Mouse (Mus musculus) midbrain, embryonic 14.5 days (tissue): ENCODE measurements around the gene Wnt9a. TPM values are rescaled to one million over a fixed set of nuclear protein-coding genes. Genes with fewer than 3 reads are reported as not detected.

Experiments
- ATAC-seq: fragments of 200-750 bp; cut with Nextera tagmentation; 2 replicates; pipeline ENCODE4 v1.8.0; 2017; ENCODE audit warnings: moderate number of reproducible peaks, moderate library complexity; ENCODE audit not compliant: low FRiP score, low TSS enrichment
- DNase-seq: peaks from one replicate; pipeline ENCODE4 v3.0.0-alpha.2; 2015
- H3K27ac ChIP-seq: fragments of 300-500 bp; sonication (generic); replicated peaks from 2 replicates; pipeline ENCODE4 v1.5.1; 2014; ENCODE audit warnings: mild to moderate bottlenecking, low read depth, low read length, moderate library complexity
- H3K27me3 ChIP-seq: fragments of 300-500 bp; sonication (generic); 2 replicates; pipeline ENCODE4 v1.6.1; 2014; ENCODE audit warnings: low read length, control low read depth, mixed read lengths; ENCODE audit not compliant: control insufficient read depth, insufficient read depth
- H3K36me3 ChIP-seq: fragments of 300-500 bp; sonication (generic); 2 replicates; pipeline ENCODE4 v1.6.1; 2014; ENCODE audit warnings: low read length, control low read depth; ENCODE audit not compliant: control insufficient read depth, insufficient read depth
- H3K4me1 ChIP-seq: fragments of 300-500 bp; sonication (generic); 2 replicates; pipeline ENCODE4 v1.6.1; 2014; ENCODE audit warnings: mild to moderate bottlenecking, antibody characterized with exemption, low read length, control low read depth; ENCODE audit not compliant: control insufficient read depth, insufficient read depth
- H3K4me2 ChIP-seq: fragments of 300-500 bp; sonication (generic); 2 replicates; pipeline ENCODE4 v1.6.1; 2014; ENCODE audit warnings: mild to moderate bottlenecking, low read length, moderate library complexity
- H3K4me3 ChIP-seq: fragments of 300-500 bp; sonication (generic); replicated peaks from 2 replicates; pipeline ENCODE4 v1.5.1; 2014; ENCODE audit warnings: low read depth, low read length
- H3K9ac ChIP-seq: fragments of 300-500 bp; sonication (generic); replicated peaks from 2 replicates; pipeline ENCODE4 v1.6.1; 2014; ENCODE audit warnings: mild to moderate bottlenecking, low read length, moderate library complexity
- H3K9me3 ChIP-seq: fragments of 300-500 bp; sonication (generic); 2 replicates; pipeline ENCODE4 v1.6.1; 2016; ENCODE audit warnings: low read length, control low read depth, mixed read lengths; ENCODE audit not compliant: control insufficient read depth
- WGBS: fragments of 180-500 bp; shearing (Covaris S2); extraction: QIAGEN DNeasy Blood & Tissue Kit; methylation state at CpG from one replicate; pipeline ENCODE4 v1.1.7; 2014; 5-methylcytosine and 5-hydroxymethylcytosine counted together
- polyA plus RNA-seq: library from polyadenylated mRNA; unstranded; fragments of >200 nt; fragmentation: Nextera tagmentation; extraction: Ambion mirVana; gene quantifications from 2 replicates; pipeline ENCODE4 v1.2.1, GENCODE M21; 2014

The Wnt9a gene
- polyA plus RNA-seq, 1 experiment from 2014 or later: 1.6 TPM

DNA sequence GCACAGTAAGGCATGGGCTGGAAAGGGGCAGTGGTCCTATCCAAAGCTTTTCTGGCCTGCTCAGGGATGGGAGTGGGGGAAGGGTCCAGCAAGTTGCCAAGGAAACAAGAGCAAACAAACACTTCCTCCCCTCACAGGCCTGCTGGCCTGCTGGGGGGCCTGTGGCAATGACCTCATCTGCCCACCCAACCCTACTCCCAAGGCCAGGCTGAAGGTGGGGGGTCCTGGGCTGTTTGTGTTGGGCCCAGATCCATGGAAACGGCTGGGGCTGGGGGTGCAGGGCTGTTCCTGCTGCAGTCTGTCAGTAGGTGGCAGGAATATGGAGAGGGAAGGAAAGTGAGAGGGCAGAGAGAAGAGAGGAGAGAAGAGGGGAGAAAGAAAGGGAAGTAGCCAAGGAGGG lies 29.7 kb downstream of the Wnt9a start:
- Histone ChIP-seq H3K9ac (no peak overlapping the region), H3K27me3 (no peaks in the 10 kb centered on the region), H3K4me3 (no peak overlapping the region), H3K4me2 (no peak overlapping the region), H3K36me3 (no peaks in the 10 kb centered on the region), H3K9me3 (no peaks in the 10 kb centered on the region), H3K27ac (no peak overlapping the region), H3K4me1 (no peaks in the 10 kb centered on the region)
- DNase-seq (peak; percentile 8), ATAC-seq (no peak)
- 4% methylated on average over 1 of the region's 1 CpGs for WGBS

DNA sequence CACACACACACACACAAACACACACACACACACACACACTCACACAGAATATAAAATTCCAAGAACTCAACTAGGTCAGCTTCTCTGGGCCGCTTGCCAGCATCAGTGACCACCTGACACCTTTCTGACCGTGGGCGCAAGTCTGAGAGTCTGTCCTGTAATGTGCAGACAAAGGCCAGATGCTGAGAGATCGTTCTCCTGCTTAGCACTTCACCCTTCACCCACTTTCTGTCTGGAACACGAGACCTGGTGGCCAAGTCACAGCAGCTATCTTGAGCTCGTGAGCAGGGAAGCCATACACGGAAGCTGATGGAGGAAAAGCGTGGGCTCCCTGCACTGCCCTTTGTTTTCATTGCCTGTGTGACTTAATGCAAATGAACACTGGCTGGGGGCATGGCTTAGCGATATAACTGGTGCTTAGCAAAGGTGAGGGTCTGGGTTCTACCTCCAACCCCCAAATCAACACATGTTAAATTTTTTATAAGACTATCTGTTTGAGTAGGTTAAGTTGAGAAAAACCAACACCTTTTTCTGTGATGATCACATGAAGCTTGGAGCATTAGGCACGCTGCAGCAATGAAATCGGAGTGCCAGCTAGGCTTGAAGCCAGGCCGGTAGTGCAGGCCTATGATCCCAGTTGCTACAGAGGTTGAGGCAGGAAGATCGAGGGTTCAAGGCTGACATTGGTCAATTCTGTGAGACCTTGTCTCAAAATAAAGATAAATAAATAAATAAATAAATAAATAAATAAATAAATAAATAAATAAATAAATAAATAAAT lies 31.4 kb downstream of the Wnt9a start:
- Histone ChIP-seq H3K4me1 (no peaks in the 10 kb centered on the region), H3K4me3 (no peak overlapping the region), H3K27ac (no peak overlapping the region), H3K36me3 (no peaks in the 10 kb centered on the region), H3K4me2 (no peak overlapping the region), H3K9me3 (no peaks in the 10 kb centered on the region), H3K9ac (no peak overlapping the region), H3K27me3 (no peaks in the 10 kb centered on the region)
- WGBS: 74% methylated on average over 13 of the region's 13 CpGs
- DNase-seq (no peak), ATAC-seq (no peak)

DNA sequence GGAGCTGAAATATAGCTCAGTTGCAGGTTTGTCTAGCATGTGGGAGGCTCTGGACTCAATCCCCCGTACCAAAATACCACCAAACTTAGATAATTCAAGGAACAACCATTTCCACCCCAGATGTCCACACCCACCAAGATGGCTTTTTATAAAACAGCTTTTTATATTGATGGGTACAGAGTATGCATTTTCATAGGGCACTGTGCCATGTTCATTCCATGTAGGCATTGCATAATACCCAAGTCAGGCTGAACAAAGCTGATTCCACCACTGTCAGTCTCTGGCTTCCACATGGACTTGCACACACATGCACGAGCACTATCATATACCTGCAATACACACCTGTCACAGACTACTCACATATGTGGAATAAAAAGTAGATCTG lies 32.0 kb downstream of the Wnt9a start:
- Histone ChIP-seq H3K36me3 (no peaks in the 10 kb centered on the region), H3K9ac (no peak overlapping the region), H3K4me2 (no peak overlapping the region), H3K27ac (no peak overlapping the region), H3K27me3 (no peaks in the 10 kb centered on the region), H3K4me3 (no peak overlapping the region), H3K9me3 (no peaks in the 10 kb centered on the region), H3K4me1 (no peaks in the 10 kb centered on the region)
- no peak for DNase-seq
- WGBS: 87% methylated on average over 2 of the region's 2 CpGs
- no peak for ATAC-seq

- DNase-seq (no peak), ATAC-seq (no peak)
- H3K27me3 ChIP-seq: no peaks in the 10 kb centered on the region
- no peak overlapping the region for H3K27ac ChIP-seq
- H3K4me2 ChIP-seq: no peak overlapping the region
- no peak overlapping the region for H3K9ac ChIP-seq
- H3K4me1 ChIP-seq: no peaks in the 10 kb centered on the region
- no peaks in the 10 kb centered on the region for H3K36me3 ChIP-seq
- H3K4me3 ChIP-seq: no peak overlapping the region
- no peaks in the 10 kb centered on the region for H3K9me3 ChIP-seq
- 79% methylated on average over 5 of the region's 5 CpGs for WGBS
Measured at GRCm38 (mm10) chr11:59342956-59343355, 36.2 kb downstream of the Wnt9a start.

DNA sequence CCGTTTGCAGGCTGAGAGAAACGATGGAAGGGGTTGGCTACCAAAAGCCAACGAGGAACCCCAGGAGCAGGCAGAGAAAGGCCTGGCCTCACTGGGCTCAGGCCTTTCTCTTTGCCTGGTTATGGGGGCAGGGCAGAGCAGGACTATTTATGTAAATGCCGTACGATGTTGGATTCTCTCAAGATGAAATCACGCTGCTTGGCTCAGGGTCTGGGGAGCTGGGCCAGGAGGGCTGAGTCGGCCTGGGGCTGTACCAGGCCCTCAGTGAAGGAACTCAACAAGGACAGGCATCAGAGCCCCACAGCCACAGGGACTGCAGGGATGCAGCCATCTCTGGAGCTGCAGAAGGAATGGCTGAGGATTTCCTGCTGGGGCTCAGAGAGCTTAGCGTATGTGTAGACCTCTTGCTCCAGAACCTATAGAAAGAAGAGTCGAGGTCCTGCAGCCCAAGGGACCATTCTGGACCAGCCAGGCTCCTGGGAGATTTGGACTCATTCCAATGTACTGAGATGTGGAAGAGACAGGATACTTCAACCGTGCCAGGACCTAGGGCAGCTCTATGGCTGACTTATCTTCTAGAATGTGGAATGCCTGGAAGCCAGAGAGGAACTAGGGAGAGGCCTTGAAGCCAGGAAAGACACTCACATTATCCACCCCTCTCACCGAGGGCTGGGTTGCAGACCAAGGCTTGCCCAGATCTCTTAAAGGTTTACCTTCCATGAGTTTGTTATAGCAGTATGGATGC lies 39.6 kb downstream of the Wnt9a start:
- Histone ChIP-seq H3K4me2 (no peak overlapping the region), H3K27me3 (no peaks in the 10 kb centered on the region), H3K4me1 (no peaks in the 10 kb centered on the region), H3K9ac (no peak overlapping the region), H3K36me3 (no peaks in the 10 kb centered on the region), H3K4me3 (no peak overlapping the region), H3K9me3 (no peaks in the 10 kb centered on the region), H3K27ac (no peak overlapping the region)
- WGBS: 83% methylated on average over 11 of the region's 11 CpGs
- DNase-seq (no peak), ATAC-seq (no peak)

DNA sequence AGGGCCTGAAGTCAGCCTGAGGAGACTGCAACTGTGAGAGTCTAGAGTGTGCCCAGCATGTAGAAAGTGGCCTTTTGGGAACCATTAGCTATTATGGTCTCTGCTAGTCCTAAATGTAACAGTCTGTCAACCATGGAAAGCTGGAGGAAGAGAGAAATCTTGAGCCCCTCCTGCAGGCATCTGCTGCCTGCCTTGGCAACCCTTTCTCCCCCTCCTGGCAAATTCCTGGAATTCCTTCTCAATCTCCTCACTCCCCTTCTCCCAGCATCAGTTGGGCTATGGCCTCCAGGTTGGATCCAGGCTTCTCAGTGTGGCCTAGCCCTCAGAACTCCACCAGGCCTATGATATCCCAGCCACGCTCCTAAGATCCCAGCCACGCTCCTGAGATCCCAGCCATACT lies 43.6 kb downstream of the Wnt9a start:
- H3K36me3 ChIP-seq: no peaks in the 10 kb centered on the region
- H3K4me1 ChIP-seq: no peaks in the 10 kb centered on the region
- H3K27me3 ChIP-seq: no peaks in the 10 kb centered on the region
- H3K9ac ChIP-seq: no peak overlapping the region
- ATAC-seq (no peak), DNase-seq (no peak)
- WGBS: 85% methylated on average over 2 of the region's 2 CpGs
- H3K9me3 ChIP-seq: no peaks in the 10 kb centered on the region
- H3K4me2 ChIP-seq: no peak overlapping the region
- no peak overlapping the region for H3K27ac ChIP-seq
- no peak overlapping the region for H3K4me3 ChIP-seq

- no peak for ATAC-seq
Measured at GRCm38 (mm10) chr11:59354793-59355192, 48.1 kb downstream of the Wnt9a start.

DNA sequence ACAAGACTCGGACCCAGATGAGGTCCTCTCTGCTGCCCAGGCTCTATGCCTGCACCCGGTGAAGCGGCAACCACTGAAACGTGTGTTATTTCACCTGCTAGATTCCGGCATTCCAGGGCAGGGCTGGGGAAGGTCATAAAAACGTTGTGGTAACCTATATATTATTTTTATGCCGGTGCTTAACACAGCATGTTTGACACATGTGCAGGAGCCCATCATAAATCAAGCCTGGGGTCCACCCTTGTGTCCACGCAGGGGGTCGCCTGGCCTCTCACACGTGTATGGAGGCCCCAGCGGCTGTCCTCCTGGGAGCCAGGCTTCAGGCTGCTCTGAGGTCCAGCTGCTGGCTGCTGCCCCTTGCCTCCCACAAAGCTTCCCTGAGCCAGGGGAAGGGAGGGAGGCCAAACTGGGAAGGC lies 50.2 kb downstream of the Wnt9a start:
- Histone ChIP-seq H3K4me3 (no peak overlapping the region), H3K36me3 (no peaks in the 10 kb centered on the region), H3K9me3 (no peaks in the 10 kb centered on the region), H3K4me1 (no peaks in the 10 kb centered on the region), H3K9ac (no peak overlapping the region), H3K27ac (no peak overlapping the region), H3K4me2 (no peak overlapping the region), H3K27me3 (no peaks in the 10 kb centered on the region)
- DNase-seq: no peak
- ATAC-seq: no peak
- WGBS: 72% methylated on average over 11 of the region's 11 CpGs

More at GRCm38 (mm10) chr11:59354793-59355192, 48.1 kb downstream of the Wnt9a start:
- H3K27me3 ChIP-seq: no peaks in the 10 kb centered on the region
- DNase-seq: no peak
- H3K4me3 ChIP-seq: no peak overlapping the region
- 90% methylated on average over 4 of the region's 4 CpGs for WGBS
- no peak overlapping the region for H3K4me2 ChIP-seq
- H3K9ac ChIP-seq: no peak overlapping the region
- no peaks in the 10 kb centered on the region for H3K9me3 ChIP-seq
- H3K36me3 ChIP-seq: no peaks in the 10 kb centered on the region
- no peak overlapping the region for H3K27ac ChIP-seq
- no peaks in the 10 kb centered on the region for H3K4me1 ChIP-seq

DNA sequence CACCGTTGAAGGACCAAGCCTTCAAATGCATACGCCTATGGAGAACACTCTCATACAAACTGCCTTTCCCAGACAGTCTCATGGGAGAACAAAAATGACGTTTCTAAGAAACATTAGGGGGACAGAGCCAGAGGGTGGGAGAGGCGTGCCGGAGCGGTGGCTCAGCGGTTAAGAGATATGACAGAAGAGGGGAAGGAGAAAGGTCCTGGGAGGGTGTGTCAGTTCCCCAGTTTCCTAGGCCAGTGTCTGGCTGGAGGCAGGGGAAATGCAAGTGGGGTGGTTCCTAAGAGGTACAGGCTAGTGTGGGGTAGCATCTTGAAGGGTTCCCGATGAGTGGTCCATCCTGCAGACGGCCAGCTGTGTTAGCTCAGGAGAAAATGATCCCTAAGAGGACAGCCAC lies 54.6 kb downstream of the Wnt9a start:
- 91% methylated on average over 9 of the region's 9 CpGs for WGBS
- H3K27me3 ChIP-seq: no peaks in the 10 kb centered on the region
- ATAC-seq: no peak

More for the DNA sequence above, 54.6 kb downstream of the Wnt9a start:
- no peak overlapping the region for H3K27ac ChIP-seq
- no peak overlapping the region for H3K4me2 ChIP-seq
- H3K36me3 ChIP-seq: no peaks in the 10 kb centered on the region
- no peaks in the 10 kb centered on the region for H3K4me1 ChIP-seq
- no peak overlapping the region for H3K4me3 ChIP-seq
- DNase-seq: no peak
- no peaks in the 10 kb centered on the region for H3K9me3 ChIP-seq
- H3K9ac ChIP-seq: no peak overlapping the region
